8 mouse cellular contexts compared by ENCODE assay signal in genomic region chr8:66687511-66688329, GRCm38 (mm10). TPM values are rescaled to one million over a fixed set of nuclear protein-coding genes. Genes with fewer than 3 reads are reported as not detected.
DNase-seq lines count a peak whose midpoint lies in the region; ATAC-seq and TF ChIP-seq lines count a peak whose summit lies in the region.

Gene Npy5r (minus strand): TSS chr8:66688128.

- peak within 1 kb of the TSS; percentile 34 for H3K4me2 ChIP-seq in lung, postnatal 0 days (replicated peaks; ENCODE audit: low read depth, low read length)
- peak within 1 kb of the TSS; percentile 84 for H3K4me2 ChIP-seq in midbrain, postnatal 0 days (ENCODE audit: low read depth, low read length, poor library complexity, severe bottlenecking)

- no peak for TF ChIP-seq CTCF in lung, postnatal 0 days (IDR thresholded peaks at IDR 0.05)
- no peak for TF ChIP-seq CTCF in midbrain, postnatal 0 days (IDR thresholded peaks at IDR 0.05)
- no peak for TF ChIP-seq CTCF in lung, adult 2 months (IDR thresholded peaks at IDR 0.05; ENCODE audit: insufficient read depth, low read length)

- 2% methylated on average over 43 of the region's 43 CpGs for WGBS in lung, postnatal 0 days
- WGBS in midbrain, postnatal 0 days, result 1% methylated on average over 41 of the region's 43 CpGs
- WGBS in lung, adult 2 months, result 5% methylated on average over 43 of the region's 43 CpGs

- no peak within 1 kb of the TSS for H3K27ac ChIP-seq in lung, postnatal 0 days (ENCODE audit: low read length)
- no peak within 1 kb of the TSS for H3K27ac ChIP-seq in midbrain, postnatal 0 days (ENCODE audit: low read depth, low read length)

- no peak for TF ChIP-seq POLR2A in lung, adult 2 months (IDR thresholded peaks at IDR 0.05; ENCODE audit: borderline replicate concordance, extremely low read depth, low read depth, low read length)

- no peaks in the 10 kb centered on the region for H3K36me3 ChIP-seq in lung, postnatal 0 days (ENCODE audit: insufficient read depth, low read length)
- no peaks in the 10 kb centered on the region for H3K36me3 ChIP-seq in midbrain, postnatal 0 days (ENCODE audit: insufficient read depth, low read length)

- H3K27me3 ChIP-seq in lung, postnatal 0 days (replicated peaks; ENCODE audit: insufficient read depth, low read length), result 0 out of 2 replicates have a peak, but pooled peaks cover 7% of the 10 kb centered on the region
- no peaks in the 10 kb centered on the region for H3K27me3 ChIP-seq in midbrain, postnatal 0 days (ENCODE audit: insufficient read depth, low read length)

- H3K9me3 ChIP-seq in lung, postnatal 0 days (ENCODE audit: low read length), result no peaks in the 10 kb centered on the region
- H3K9me3 ChIP-seq in midbrain, postnatal 0 days (ENCODE audit: low read length), result no peaks in the 10 kb centered on the region

- H3K4me3 ChIP-seq in lung, postnatal 0 days (ENCODE audit: low read depth, low read length), result no peak within 1 kb of the TSS
- peak within 1 kb of the TSS; percentile 56 for H3K4me3 ChIP-seq in midbrain, postnatal 0 days (ENCODE audit: low read depth, low read length)
- no peak within 1 kb of the TSS for H3K4me3 ChIP-seq in lung, adult 2 months (replicated peaks; ENCODE audit: extremely low read depth, low read depth, low read length)

- no peaks in the 10 kb centered on the region for H3K4me1 ChIP-seq in lung, postnatal 0 days (ENCODE audit: insufficient read depth, low read depth, low read length)
- 0 out of 2 replicates have a peak, but pooled peaks cover 4% of the 10 kb centered on the region for H3K4me1 ChIP-seq in midbrain, postnatal 0 days (ENCODE audit: insufficient read depth, low read length)
- no peaks in the 10 kb centered on the region for H3K4me1 ChIP-seq in lung, adult 2 months (ENCODE audit: control insufficient read depth, insufficient read depth, low read length)

- ATAC-seq in lung, postnatal 0 days, result no peak
- ATAC-seq in midbrain, postnatal 0 days (ENCODE audit: low FRiP score), result peak; percentile 76

- peak; percentile 7 for DNase-seq in adrenal gland, postnatal 10 days
- no peak for DNase-seq in adrenal gland, postnatal 4 days (ENCODE audit: low spot score in 2 of 2)
- no peak for DNase-seq in lung, postnatal 0 days (ENCODE audit: low spot score)
- DNase-seq in lung, postnatal 10 days, result no peak
- DNase-seq in layer of hippocampus, postnatal 10 days (ENCODE audit: low spot score in 2 of 2), result peak; percentile 36 to 55
- DNase-seq in midbrain, postnatal 0 days (ENCODE audit: low spot score), result peak; percentile 28
- no peak for DNase-seq in gastrocnemius, postnatal 14 days
- DNase-seq in lung, adult 2 months, result no peak

- intact Hi-C loops in gastrocnemius, postnatal 14 days (cut with DNase I; ENCODE audit: low total_unique reads), result no loop called here

- no peak for TF ChIP-seq EP300 in lung, postnatal 0 days (IDR thresholded peaks at IDR 0.05)

- H3K9ac ChIP-seq in lung, postnatal 0 days (replicated peaks; ENCODE audit: low read depth), result no peak within 1 kb of the TSS
- H3K9ac ChIP-seq in midbrain, postnatal 0 days (replicated peaks; ENCODE audit: low read length, poor library complexity, severe bottlenecking), result peak within 1 kb of the TSS; percentile 71

RNA-seq across cellular contexts. Expression of gene Npy5r, which starts in this region (rescaled TPM):
- under 1 TPM in 1 of 2 experiments, not detected in 1; 0.15 TPM for total RNA-seq in adrenal gland, postnatal 10 days (2021)
- not detected for total RNA-seq in adrenal gland, postnatal 4 days (2021)
- not detected in 2 replicates for polyA plus RNA-seq in lung, postnatal 0 days (2015; fragmentation: Nextera tagmentation; extraction: Ambion mirVana)
- total RNA-seq in layer of hippocampus, postnatal 10 days (2021), result 1 to 10 TPM; 4.8 to 5.2 TPM
- 3.0 TPM in 2 replicates for total RNA-seq in midbrain, postnatal 0 days (2014; rRNA removed)
- polyA plus RNA-seq in midbrain, postnatal 0 days (2015; fragmentation: Nextera tagmentation; extraction: Ambion mirVana), result 1.4 and 1.5 TPM in 2 replicates
- not detected for total RNA-seq in gastrocnemius, postnatal 14 days (2021)
- polyA plus RNA-seq in lung, adult 2 months (2012; rRNA removed), result not detected in 2 replicates

Comparison
In these comparisons a context has a peak if more than half of its experiments do, and no peak if none do; other contexts are left out.
1. Peak in DNase-seq in adrenal gland, postnatal 10 days; RNA of the gene not detected or under 1 TPM.
2. DNase-seq: peak in layer of hippocampus, postnatal 10 days (2 of 2) and midbrain, postnatal 0 days (single experiment); none in adrenal gland, postnatal 4 days (0 of 2), lung, postnatal 0 days (single experiment), lung, postnatal 10 days (single experiment), gastrocnemius, postnatal 14 days (single experiment) and lung, adult 2 months (single experiment).